Mouse (Mus musculus): Measurements from ENCODE around the gene Igfn1.

Gene Igfn1

GRCm38 (mm10) chr1:136007211-136008158 lies 1.3 kb upstream of the Igfn1 start, which contains the start of gene Tmem9:
Gene Tmem9 (plus strand): TSS chr1:136008150.
- peak; percentile 32 to 49 for DNase-seq (ENCODE audit: low spot score in 2 of 2)

GRCm38 (mm10) chr1:136001438-136001837 lies 4.7 kb downstream of the Igfn1 start:
- DNase-seq (ENCODE audit: low spot score in 2 of 2) = no peak

GRCm38 (mm10) chr1:135999720-136000287 lies 6.3 kb downstream of the Igfn1 start:
- no peak for DNase-seq (ENCODE audit: low spot score in 2 of 2)

GRCm38 (mm10) chr1:135997537-135997936 lies 8.6 kb downstream of the Igfn1 start:
- no peak for DNase-seq (ENCODE audit: low spot score in 2 of 2)

- no peak for DNase-seq (ENCODE audit: low spot score in 2 of 2)
Measured at GRCm38 (mm10) chr1:135993470-135993869, 12.7 kb downstream of the Igfn1 start.

- no peak for DNase-seq (ENCODE audit: low spot score in 2 of 2)
Measured at GRCm38 (mm10) chr1:135989876-135990275, 16.3 kb downstream of the Igfn1 start.

GRCm38 (mm10) chr1:135984105-135984504 lies 22.0 kb downstream of the Igfn1 start:
- no peak for DNase-seq (ENCODE audit: low spot score in 2 of 2)

- DNase-seq (ENCODE audit: low spot score in 2 of 2) = no peak
Measured at GRCm38 (mm10) chr1:135972576-135972975, 33.6 kb downstream of the Igfn1 start.

- no peak for DNase-seq (ENCODE audit: low spot score in 2 of 2)
Measured at GRCm38 (mm10) chr1:135970486-135970885, 35.7 kb downstream of the Igfn1 start.

GRCm38 (mm10) chr1:135967739-135968138 lies 38.4 kb downstream of the Igfn1 start:
- DNase-seq (ENCODE audit: low spot score in 2 of 2) = no peak

- DNase-seq (ENCODE audit: low spot score in 2 of 2) = peak in 1 of 2 experiments; percentile 17
Measured at GRCm38 (mm10) chr1:135964561-135964960, 41.6 kb downstream of the Igfn1 start.

- no peak for DNase-seq (ENCODE audit: low spot score in 2 of 2)
Measured at GRCm38 (mm10) chr1:135963177-135963576, 43.0 kb downstream of the Igfn1 start.

- DNase-seq (ENCODE audit: low spot score in 2 of 2) = no peak
Measured at GRCm38 (mm10) chr1:135958483-135958882, 47.7 kb downstream of the Igfn1 start.

GRCm38 (mm10) chr1:135948871-135949270 lies 57.3 kb downstream of the Igfn1 start:
- no peak for DNase-seq (ENCODE audit: low spot score in 2 of 2)

- DNase-seq (ENCODE audit: low spot score in 2 of 2) = peak; percentile 28 to 32
Measured at GRCm38 (mm10) chr1:135946247-135946646, 59.9 kb downstream of the Igfn1 start.

- no peak for DNase-seq (ENCODE audit: low spot score in 2 of 2)
Measured at GRCm38 (mm10) chr1:135945711-135946110, 60.4 kb downstream of the Igfn1 start.

- DNase-seq (ENCODE audit: low spot score in 2 of 2) = peak; percentile 72 to 77
Measured at GRCm38 (mm10) chr1:135944526-135945259, 61.4 kb downstream of the Igfn1 start.

- DNase-seq (ENCODE audit: low spot score in 2 of 2) = no peak
Measured at GRCm38 (mm10) chr1:135943713-135944112, 62.4 kb downstream of the Igfn1 start.

GRCm38 (mm10) chr1:135942116-135942515 lies 64.0 kb downstream of the Igfn1 start:
- DNase-seq (ENCODE audit: low spot score in 2 of 2) = no peak

GRCm38 (mm10) chr1:135941259-135942006 lies 64.7 kb downstream of the Igfn1 start:
- DNase-seq (ENCODE audit: low spot score in 2 of 2) = no peak

- no peak for DNase-seq (ENCODE audit: low spot score in 2 of 2)
Measured at GRCm38 (mm10) chr1:135936091-135936490, 70.1 kb downstream of the Igfn1 start.
